Mouse (Mus musculus): ENCODE data around the gene Hipk1. TPM values are rescaled to one million over a fixed set of nuclear protein-coding genes. Genes with fewer than 3 reads are reported as not detected.

Gene Hipk1
- polyA plus RNA-seq, 1 experiment from 2014 or later, result 8.9 TPM

- no peaks in the 10 kb centered on the region for H3K36me3 ChIP-seq (ENCODE audit: control insufficient read depth, insufficient read depth, low read length)
- no peaks in the 10 kb centered on the region for H3K9me3 ChIP-seq (ENCODE audit: control insufficient read depth, low read length)
- H3K9ac ChIP-seq (ENCODE audit: low read depth, low read length), result peak overlapping the region; percentile 60
- peak overlapping the region; percentile 8; the same call in 1 of the 2 replicates for H3K4me3 ChIP-seq (ENCODE audit: low read length)
- 8% methylated on average over 19 of the region's 19 CpGs for WGBS
- H3K27ac ChIP-seq (ENCODE audit: low read depth, low read length), result peak overlapping the region; percentile 48
- H3K27me3 ChIP-seq (replicated peaks; ENCODE audit: control insufficient read depth, insufficient read depth, low read length), result no peaks in the 10 kb centered on the region
- peak overlapping the region; percentile 50 for H3K4me2 ChIP-seq (ENCODE audit: low read length)
- peak; percentile 86 for ATAC-seq
- H3K4me1 ChIP-seq (ENCODE audit: control insufficient read depth, insufficient read depth, low read depth, low read length), result peaks cover 45% of the 10 kb centered on the region
Observed at GRCm38 (mm10) chr3:103733799-103734695, 57.3 kb downstream of the Hipk1 start.

- no peaks in the 10 kb centered on the region for H3K27me3 ChIP-seq (replicated peaks; ENCODE audit: control insufficient read depth, insufficient read depth, low read length)
- WGBS, result 23% methylated on average over 2 of the region's 2 CpGs
- H3K9ac ChIP-seq (ENCODE audit: low read depth, low read length), result no peak overlapping the region
- no peaks in the 10 kb centered on the region for H3K36me3 ChIP-seq (ENCODE audit: control insufficient read depth, insufficient read depth, low read length)
- no peak for ATAC-seq
- no peak overlapping the region for H3K4me3 ChIP-seq (ENCODE audit: low read length)
- H3K4me1 ChIP-seq (ENCODE audit: control insufficient read depth, insufficient read depth, low read depth, low read length), result peaks cover 45% of the 10 kb centered on the region
- no peaks in the 10 kb centered on the region for H3K9me3 ChIP-seq (ENCODE audit: control insufficient read depth, low read length)
- H3K4me2 ChIP-seq (ENCODE audit: low read length), result no peak overlapping the region
- H3K27ac ChIP-seq (ENCODE audit: low read depth, low read length), result no peak overlapping the region
Observed at GRCm38 (mm10) chr3:103733176-103733575, 58.2 kb downstream of the Hipk1 start.

GRCm38 (mm10) chr3:103732116-103732515 is 59.2 kb downstream of the Hipk1 start:
- Histone ChIP-seq H3K9me3 (ENCODE audit: control insufficient read depth, low read length) (no peaks in the 10 kb centered on the region), H3K27me3 (replicated peaks; ENCODE audit: control insufficient read depth, insufficient read depth, low read length) (no peaks in the 10 kb centered on the region), H3K4me1 (ENCODE audit: control insufficient read depth, insufficient read depth, low read depth, low read length) (peaks cover 34% of the 10 kb centered on the region), H3K4me3 (ENCODE audit: low read length) (no peak overlapping the region), H3K27ac (ENCODE audit: low read depth, low read length) (no peak overlapping the region), H3K9ac (ENCODE audit: low read depth, low read length) (no peak overlapping the region), H3K36me3 (ENCODE audit: control insufficient read depth, insufficient read depth, low read length) (no peaks in the 10 kb centered on the region), H3K4me2 (ENCODE audit: low read length) (no peak overlapping the region)
- 79% methylated on average over 3 of the region's 3 CpGs for WGBS
- ATAC-seq, result no peak

GRCm38 (mm10) chr3:103729850-103730249 is 61.5 kb downstream of the Hipk1 start:
- Histone ChIP-seq H3K27ac (ENCODE audit: low read depth, low read length) (no peak overlapping the region), H3K4me2 (ENCODE audit: low read length) (no peak overlapping the region), H3K9ac (ENCODE audit: low read depth, low read length) (no peak overlapping the region), H3K4me3 (ENCODE audit: low read length) (no peak overlapping the region), H3K9me3 (ENCODE audit: control insufficient read depth, low read length) (no peaks in the 10 kb centered on the region), H3K4me1 (ENCODE audit: control insufficient read depth, insufficient read depth, low read depth, low read length) (peaks cover 18% of the 10 kb centered on the region), H3K36me3 (ENCODE audit: control insufficient read depth, insufficient read depth, low read length) (no peaks in the 10 kb centered on the region), H3K27me3 (replicated peaks; ENCODE audit: control insufficient read depth, insufficient read depth, low read length) (no peaks in the 10 kb centered on the region)
- 96% methylated on average over 9 of the region's 9 CpGs for WGBS
- ATAC-seq, result no peak

- no peak overlapping the region for H3K4me2 ChIP-seq (ENCODE audit: low read length)
Observed at GRCm38 (mm10) chr3:103727813-103728326, 63.5 kb downstream of the Hipk1 start.

GRCm38 (mm10) chr3:103726642-103727041 is 64.7 kb downstream of the Hipk1 start:
- ATAC-seq, result no peak
- Histone ChIP-seq H3K27me3 (replicated peaks; ENCODE audit: control insufficient read depth, insufficient read depth, low read length) (no peaks in the 10 kb centered on the region), H3K9ac (ENCODE audit: low read depth, low read length) (no peak overlapping the region), H3K4me2 (ENCODE audit: low read length) (no peak overlapping the region), H3K4me3 (ENCODE audit: low read length) (no peak overlapping the region), H3K9me3 (ENCODE audit: control insufficient read depth, low read length) (no peaks in the 10 kb centered on the region), H3K36me3 (ENCODE audit: control insufficient read depth, insufficient read depth, low read length) (no peaks in the 10 kb centered on the region), H3K4me1 (ENCODE audit: control insufficient read depth, insufficient read depth, low read depth, low read length) (no peaks in the 10 kb centered on the region; the same call in 1 of the 2 replicates), H3K27ac (ENCODE audit: low read depth, low read length) (no peak overlapping the region)
- WGBS, result 39% methylated on average over 3 of the region's 3 CpGs

More at GRCm38 (mm10) chr3:103727813-103728326, 63.5 kb downstream of the Hipk1 start:
- H3K9me3 ChIP-seq (ENCODE audit: control insufficient read depth, low read length), result no peaks in the 10 kb centered on the region
- H3K27me3 ChIP-seq (replicated peaks; ENCODE audit: control insufficient read depth, insufficient read depth, low read length), result no peaks in the 10 kb centered on the region
- H3K9ac ChIP-seq (ENCODE audit: low read depth, low read length), result no peak overlapping the region
- H3K27ac ChIP-seq (ENCODE audit: low read depth, low read length), result no peak overlapping the region
- H3K36me3 ChIP-seq (ENCODE audit: control insufficient read depth, insufficient read depth, low read length), result no peaks in the 10 kb centered on the region
- no peaks in the 10 kb centered on the region; the same call in 1 of the 2 replicates for H3K4me1 ChIP-seq (ENCODE audit: control insufficient read depth, insufficient read depth, low read depth, low read length)
- no peak overlapping the region for H3K4me3 ChIP-seq (ENCODE audit: low read length)
- ATAC-seq, result no peak
- WGBS, result 38% methylated on average over 2 of the region's 2 CpGs

- Histone ChIP-seq H3K4me2 (ENCODE audit: low read length) (no peak overlapping the region), H3K27me3 (replicated peaks; ENCODE audit: control insufficient read depth, insufficient read depth, low read length) (no peaks in the 10 kb centered on the region), H3K9ac (ENCODE audit: low read depth, low read length) (no peak overlapping the region), H3K27ac (ENCODE audit: low read depth, low read length) (no peak overlapping the region), H3K9me3 (ENCODE audit: control insufficient read depth, low read length) (no peaks in the 10 kb centered on the region), H3K36me3 (ENCODE audit: control insufficient read depth, insufficient read depth, low read length) (no peaks in the 10 kb centered on the region), H3K4me1 (ENCODE audit: control insufficient read depth, insufficient read depth, low read depth, low read length) (no peaks in the 10 kb centered on the region; the same call in 1 of the 2 replicates), H3K4me3 (ENCODE audit: low read length) (no peak overlapping the region)
- 58% methylated on average over 3 of the region's 3 CpGs for WGBS
- ATAC-seq, result no peak
Observed at GRCm38 (mm10) chr3:103724137-103724536, 67.2 kb downstream of the Hipk1 start.

- no peak overlapping the region for H3K4me3 ChIP-seq (ENCODE audit: low read length)
- no peaks in the 10 kb centered on the region for H3K36me3 ChIP-seq (ENCODE audit: control insufficient read depth, insufficient read depth, low read length)
- no peak for ATAC-seq
- H3K27me3 ChIP-seq (replicated peaks; ENCODE audit: control insufficient read depth, insufficient read depth, low read length), result no peaks in the 10 kb centered on the region
- no peak overlapping the region for H3K9ac ChIP-seq (ENCODE audit: low read depth, low read length)
- 89% methylated on average over 4 of the region's 4 CpGs for WGBS
- no peak overlapping the region for H3K4me2 ChIP-seq (ENCODE audit: low read length)
- no peaks in the 10 kb centered on the region for H3K9me3 ChIP-seq (ENCODE audit: control insufficient read depth, low read length)
- H3K4me1 ChIP-seq (ENCODE audit: control insufficient read depth, insufficient read depth, low read depth, low read length), result peaks cover 12% of the 10 kb centered on the region
- no peak overlapping the region for H3K27ac ChIP-seq (ENCODE audit: low read depth, low read length)
Observed at GRCm38 (mm10) chr3:103718728-103719127, 72.6 kb downstream of the Hipk1 start.
